Mouse (Mus musculus): ENCODE data around the gene Meis2.

The Meis2 gene

DNA sequence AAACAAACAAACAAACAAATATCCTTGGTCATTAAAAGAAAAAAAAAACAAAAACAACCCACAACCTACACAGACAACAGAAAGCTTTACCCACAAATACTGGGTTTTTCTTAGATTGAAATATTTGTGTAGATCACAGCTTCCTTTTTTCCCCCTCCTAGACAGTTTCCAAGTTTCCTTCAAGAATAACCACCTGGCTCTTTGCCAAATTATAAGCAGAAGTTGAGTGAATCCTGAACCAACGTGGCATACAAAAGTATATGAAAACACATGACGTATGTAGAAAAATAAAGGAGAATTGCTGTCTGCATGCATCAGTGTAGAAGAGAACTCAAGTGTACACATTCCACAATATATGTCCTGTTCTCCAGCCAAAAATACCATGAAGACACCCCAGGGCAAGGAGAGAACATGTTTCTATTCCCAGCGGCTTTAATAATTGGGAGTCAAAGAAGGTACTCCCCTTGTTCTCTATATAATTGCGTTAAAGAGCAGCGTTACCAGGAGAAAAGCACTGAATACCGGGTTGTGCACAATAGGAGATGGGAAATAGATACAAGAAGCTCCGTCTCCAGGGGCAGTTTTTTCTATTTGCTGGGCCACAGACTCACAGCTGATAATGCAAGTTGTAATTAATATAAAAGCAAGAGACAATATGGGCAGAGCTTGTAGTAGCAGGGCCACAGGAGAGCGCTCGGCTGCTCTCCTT lies 13.6 kb downstream of the Meis2 start:
- no peak for DNase-seq (ENCODE audit: low read depth, low spot score)

DNA sequence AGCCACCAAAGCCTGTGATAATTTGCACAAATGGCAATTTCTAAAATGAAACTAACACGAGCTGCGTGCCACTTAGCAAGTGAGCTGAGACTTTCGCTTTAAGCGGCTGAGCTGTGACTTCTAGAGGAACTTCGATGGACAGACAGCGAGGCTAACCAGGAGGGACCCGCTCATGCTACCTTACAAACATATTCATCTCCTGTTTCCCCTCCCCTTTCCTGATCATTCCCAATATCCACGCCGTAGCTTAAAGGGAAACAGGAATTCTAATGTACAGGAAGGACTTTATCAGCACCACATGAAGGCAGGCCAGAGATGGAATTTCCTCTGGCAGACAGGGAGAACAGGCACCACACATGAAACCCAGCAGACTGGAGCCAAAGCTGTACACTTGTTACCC lies 15.9 kb downstream of the Meis2 start:
- DNase-seq (ENCODE audit: low read depth, low spot score) = no peak

DNA sequence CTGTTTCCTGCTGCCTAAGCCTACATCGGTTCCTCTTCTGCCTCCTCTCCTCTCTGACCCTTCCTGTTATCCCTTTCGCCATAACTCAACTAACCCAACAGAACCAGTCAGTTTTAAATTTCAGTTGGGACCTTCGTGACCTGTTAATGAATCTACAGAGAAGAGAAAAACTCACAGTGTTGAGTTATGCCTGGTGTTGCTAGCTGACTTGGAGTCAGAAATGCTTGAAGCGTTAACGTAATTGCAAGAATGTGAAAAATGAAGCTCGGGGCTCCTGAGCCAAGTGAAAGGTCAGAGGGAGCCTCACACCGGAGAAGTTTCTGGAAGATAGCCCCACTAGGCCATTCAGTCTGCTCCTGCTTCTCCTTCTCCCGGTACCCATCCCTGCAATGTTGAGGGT lies 18.3 kb downstream of the Meis2 start:
- no peak for DNase-seq (ENCODE audit: low read depth, low spot score)

DNA sequence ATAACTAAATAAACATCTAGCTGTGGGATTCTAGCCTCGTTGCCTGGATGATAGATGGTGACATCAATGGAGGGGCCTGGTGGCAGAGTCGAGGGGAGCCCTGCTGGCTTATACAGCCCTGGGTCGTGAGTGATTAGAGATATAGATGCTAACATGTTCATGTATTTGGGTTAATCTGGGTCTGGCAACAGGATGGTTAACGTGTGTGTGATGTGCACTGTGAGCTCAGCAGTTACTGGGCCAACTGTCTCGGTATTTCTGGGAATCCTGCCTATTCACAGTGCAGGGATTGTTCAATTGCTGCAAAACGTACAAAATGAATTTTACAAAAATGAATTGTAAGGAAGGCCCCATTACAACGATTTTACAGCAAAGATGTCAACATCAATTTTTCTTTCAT lies 20.6 kb downstream of the Meis2 start:
- DNase-seq (ENCODE audit: low read depth, low spot score) = no peak

GRCm38 (mm10) chr2:116042934-116043698 lies 22.5 kb downstream of the Meis2 start:
- DNase-seq (ENCODE audit: low read depth, low spot score) = no peak

- DNase-seq (ENCODE audit: low read depth, low spot score) = no peak
These were observed 23.2 kb downstream of the Meis2 start for GRCm38 (mm10) chr2:116042447-116042846.

GRCm38 (mm10) chr2:116041683-116042262 lies 23.9 kb downstream of the Meis2 start:
- no peak for DNase-seq (ENCODE audit: low read depth, low spot score)

DNA sequence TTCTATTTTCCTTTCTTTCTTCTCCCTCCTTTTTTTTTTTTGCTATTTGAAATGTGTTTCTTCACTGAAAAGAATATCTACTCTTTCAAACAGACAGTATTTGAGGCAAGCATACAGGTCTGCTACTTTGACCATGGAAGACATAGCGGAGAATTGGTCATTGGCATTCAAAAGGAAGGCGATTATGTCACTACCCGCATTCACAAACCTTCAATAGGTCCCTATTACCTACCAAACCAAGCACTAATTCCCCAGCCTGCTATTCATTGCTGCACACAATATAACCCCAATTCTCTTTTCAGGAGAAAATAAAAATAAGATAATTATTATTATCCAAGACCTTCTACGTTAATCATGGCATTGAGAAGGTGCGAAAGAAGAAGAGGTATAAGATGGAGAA lies 30.3 kb downstream of the Meis2 start:
- no peak for DNase-seq (ENCODE audit: low read depth, low spot score)

- no peak for DNase-seq (ENCODE audit: low read depth, low spot score)
These were observed 37.5 kb downstream of the Meis2 start for GRCm38 (mm10) chr2:116028127-116028526.

DNA sequence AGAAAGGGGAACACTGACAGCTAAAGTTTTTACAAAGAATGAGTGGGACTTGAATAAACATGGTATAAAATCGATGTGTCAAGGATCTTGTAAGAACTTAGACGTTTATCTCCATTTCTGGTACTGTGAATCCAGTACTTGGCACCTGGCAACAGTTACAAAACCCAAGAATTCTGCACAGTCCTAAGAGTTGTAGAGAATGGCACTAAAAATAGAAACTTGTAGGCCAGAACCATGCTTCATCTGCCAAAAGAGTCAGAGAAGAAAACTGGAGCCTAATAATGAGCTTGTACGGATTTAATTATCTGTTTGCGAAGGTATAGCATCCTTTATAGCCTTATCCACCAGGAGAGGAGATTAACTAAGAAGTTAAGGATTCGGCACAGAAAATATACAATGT lies 42.8 kb downstream of the Meis2 start:
- no peak for DNase-seq (ENCODE audit: low read depth, low spot score)

- no peak for DNase-seq (ENCODE audit: low read depth, low spot score)
These were observed 43.7 kb downstream of the Meis2 start for GRCm38 (mm10) chr2:116021931-116022330.

- DNase-seq (ENCODE audit: low read depth, low spot score) = peak; percentile 91
These were observed 44.6 kb downstream of the Meis2 start for GRCm38 (mm10) chr2:116021046-116021445.

- DNase-seq (ENCODE audit: low read depth, low spot score) = peak; percentile 73
These were observed 45.1 kb downstream of the Meis2 start for GRCm38 (mm10) chr2:116020451-116020951.

DNA sequence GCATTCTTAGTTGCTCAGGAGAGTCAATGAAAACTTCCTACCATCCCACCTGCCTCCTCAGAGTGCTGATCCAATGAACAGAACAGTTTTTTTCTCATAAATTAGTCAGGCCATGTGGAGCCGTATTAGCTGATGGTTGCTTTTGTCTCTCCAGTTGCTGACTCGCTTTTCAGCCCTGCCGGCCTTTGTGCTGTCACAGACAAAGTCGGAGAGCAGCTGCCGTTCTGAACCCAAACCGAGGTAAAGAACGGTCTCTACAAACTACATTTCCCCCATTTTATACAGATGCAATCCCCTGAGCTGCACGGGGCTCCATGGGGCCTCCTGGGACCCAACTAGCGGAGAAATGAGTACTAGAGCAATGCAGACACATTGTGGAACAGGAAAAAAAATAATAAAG lies 45.7 kb downstream of the Meis2 start:
- DNase-seq (ENCODE audit: low read depth, low spot score) = peak; percentile 56

DNA sequence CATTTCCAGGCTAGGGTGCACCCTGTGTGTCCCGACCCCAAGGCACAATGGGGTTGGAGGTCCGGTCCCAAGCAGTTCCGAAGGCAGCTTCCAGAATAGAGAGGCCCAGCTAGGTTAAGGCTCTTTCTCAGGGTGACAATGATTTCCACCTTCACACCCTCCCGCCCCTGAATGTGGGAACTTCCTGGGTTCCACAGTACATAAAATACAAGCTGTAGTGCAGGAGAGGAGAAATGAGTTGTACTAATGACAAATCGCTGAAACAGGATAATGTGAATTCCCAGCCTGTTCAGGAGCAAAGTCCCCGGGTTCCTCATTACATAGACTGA lies 46.2 kb downstream of the Meis2 start:
- DNase-seq (ENCODE audit: low read depth, low spot score) = peak; percentile 31

- DNase-seq (ENCODE audit: low read depth, low spot score) = no peak
These were observed 46.7 kb downstream of the Meis2 start for GRCm38 (mm10) chr2:116018781-116019465.

GRCm38 (mm10) chr2:116015520-116015919 lies 50.1 kb downstream of the Meis2 start:
- DNase-seq (ENCODE audit: low read depth, low spot score) = no peak

DNA sequence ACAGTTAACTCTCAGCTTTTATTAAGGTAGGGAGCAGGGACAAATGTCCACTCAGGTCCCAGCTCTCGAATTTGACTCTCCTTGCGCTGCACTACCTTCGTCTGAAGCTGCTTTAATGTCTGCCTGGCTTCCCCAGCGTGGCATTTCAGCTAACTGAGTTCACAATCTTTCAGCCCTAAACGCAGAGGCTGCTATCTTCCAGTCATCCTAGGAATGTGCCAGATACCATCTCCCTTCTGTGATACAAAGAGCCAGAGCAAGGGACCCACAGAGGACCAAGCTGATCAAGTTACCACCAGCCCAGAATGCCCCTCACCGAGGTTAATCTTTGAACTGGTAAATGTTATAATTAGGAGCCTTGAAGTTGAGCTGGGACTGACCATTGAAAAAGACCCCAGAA lies 55.2 kb downstream of the Meis2 start:
- peak; percentile 10 for DNase-seq (ENCODE audit: low read depth, low spot score)

DNA sequence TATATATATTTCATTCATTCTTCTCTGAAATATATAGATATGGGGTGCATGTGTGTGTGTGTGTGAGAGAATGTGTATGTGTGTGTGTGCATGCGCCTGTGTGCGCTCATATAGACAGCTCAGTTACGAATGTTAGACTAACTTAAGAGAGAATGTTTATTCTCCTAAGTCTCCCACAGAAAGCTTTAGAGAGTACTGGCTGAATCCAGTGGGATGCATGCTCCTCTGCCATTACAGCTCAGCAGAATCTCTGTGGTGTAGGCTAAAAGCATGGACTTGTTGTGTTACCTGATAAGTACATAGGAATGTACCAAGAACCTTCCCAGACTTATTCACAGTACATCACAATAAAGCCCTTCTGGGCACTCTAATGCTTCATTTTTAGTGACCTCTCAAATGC lies 55.6 kb downstream of the Meis2 start:
- DNase-seq (ENCODE audit: low read depth, low spot score) = no peak

- DNase-seq (ENCODE audit: low read depth, low spot score) = no peak
These were observed 56.3 kb downstream of the Meis2 start for GRCm38 (mm10) chr2:116009097-116009970.

DNA sequence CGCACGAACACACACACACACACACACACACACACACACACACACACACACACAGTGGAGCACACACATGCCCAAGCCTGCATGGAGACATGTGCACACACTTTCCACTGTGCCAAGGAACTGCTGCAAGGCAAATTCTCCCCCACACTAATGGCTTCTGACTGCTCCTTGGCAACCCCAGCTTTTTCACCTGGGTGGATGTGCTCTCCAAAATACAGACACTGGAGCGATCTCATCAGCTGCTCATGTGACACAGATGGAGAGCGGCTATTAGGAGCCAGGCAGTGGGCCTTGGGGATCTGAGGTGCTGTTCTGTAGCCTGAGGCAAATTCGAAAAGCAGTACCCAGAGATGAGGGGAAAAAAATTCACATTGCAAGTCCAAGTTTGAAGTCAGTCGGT lies 63.3 kb downstream of the Meis2 start:
- no peak for DNase-seq (ENCODE audit: low read depth, low spot score)

Measured in ZHBTc4 (cell line).